Comparison of ENCODE assay signal across 8 mouse cellular contexts in the genomic region with DNA sequence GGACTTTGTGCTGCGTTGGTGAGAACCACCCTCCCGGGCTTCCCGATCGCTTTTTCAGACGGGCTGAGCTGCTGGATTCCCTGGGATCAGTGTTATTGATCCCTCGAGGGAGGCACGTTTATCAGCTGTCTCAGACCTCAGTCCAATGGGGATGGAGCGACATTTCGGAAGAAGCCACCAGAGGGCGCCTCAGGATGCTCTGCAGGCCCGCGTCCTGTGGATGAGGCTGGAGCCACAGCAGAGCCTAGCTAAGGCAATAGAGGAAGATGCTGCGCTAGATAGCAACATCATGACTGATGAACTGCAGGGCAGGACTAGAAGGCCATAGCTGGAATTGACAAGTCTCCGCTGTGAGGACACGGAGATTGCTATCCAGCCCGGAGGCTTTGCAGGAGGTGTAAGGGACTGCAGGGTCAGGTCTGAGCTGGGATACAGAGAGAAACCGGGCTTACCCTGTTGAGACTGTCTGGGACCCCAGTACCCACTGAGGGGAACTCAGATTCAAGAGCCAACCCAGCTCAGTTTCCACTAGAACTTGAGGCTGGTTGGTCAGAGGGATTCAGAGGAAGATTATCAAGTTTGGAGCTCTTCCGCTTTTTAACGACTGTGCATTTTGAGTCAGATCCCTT. TPM values are rescaled to one million over a fixed set of nuclear protein-coding genes. Genes with fewer than 3 reads are reported as not detected.
A peak's percentile ranks its signal among the peaks of the same experiment; 100 is the strongest.
DNase-seq lines count a peak whose midpoint lies in the region; ATAC-seq and TF ChIP-seq lines count a peak whose summit lies in the region.

No protein-coding gene starts in this region.

- peak; percentile 80 for ATAC-seq in inflammation-experienced regulatory T-cells, adult 6 months
- peak; percentile 96 for ATAC-seq in megakaryocyte-erythroid progenitor cell, adult 5-6 weeks (replicated peaks; ENCODE audit: low FRiP score, low TSS enrichment, poor library complexity, severe bottlenecking)

- peak; percentile 94 for TF ChIP-seq CTCF in left cerebral cortex, adult 2 months (IDR thresholded peaks at IDR 0.05)

- H3K4me3 ChIP-seq in left cerebral cortex, adult 2 months, result no peak overlapping the region

- intact Hi-C loops in left cerebral cortex, adult 2 months (cut with DNase I), result loop anchor here (1.0 to 2.0 kb wide), 2 partner anchors 56 to 123 kb away; partner anchors contain the start of gene Pde10a

- peak; percentile 50 for DNase-seq in T-cell, adult 2 months (ENCODE audit: low spot score)
- peak; percentile 95 to 97 for DNase-seq in cerebellum, postnatal 10 days
- peak; percentile 85 to 92 for DNase-seq in frontal cortex, postnatal 25 days (ENCODE audit: low spot score in 2 of 2)
- peak; percentile 87 to 94 for DNase-seq in left cerebral cortex, adult 2 months (ENCODE audit: extremely low spot score in 1 of 2, low spot score in 2 of 2)
- DNase-seq in right cerebral cortex, postnatal 36 days (ENCODE audit: low spot score in 2 of 2), result peak; percentile 79 to 82
- DNase-seq in yolk sac, embryonic 10.5 days (ENCODE audit: low spot score), result peak; percentile 26

- H3K27ac ChIP-seq in left cerebral cortex, adult 2 months, result no peak overlapping the region

RNA-seq across cellular contexts. Expression of gene T, which starts 34.6 kb away (rescaled TPM):
- not detected for polyA plus RNA-seq in inflammation-experienced regulatory T-cells, adult 6 months (2017; shearing (Covaris generic))
- not detected for total RNA-seq in left cerebral cortex, adult 2 months (2021)
- not detected in 2 replicates for total RNA-seq in megakaryocyte-erythroid progenitor cell, adult 5-6 weeks (2014; fragmentation: Nextera tagmentation)
- total RNA-seq in megakaryocyte-erythroid progenitor cell, adult 5-6 weeks (2017), result not detected in 2 replicates

RNA-seq across cellular contexts. Expression of gene Pde10a, which starts 56.3 kb away (rescaled TPM):
- polyA plus RNA-seq in inflammation-experienced regulatory T-cells, adult 6 months (2017; shearing (Covaris generic)), result not detected
- 100 to 1,000 TPM in 1 of 2 experiments, 10 to 100 TPM in 1; 78.0 to 113 TPM for total RNA-seq in left cerebral cortex, adult 2 months (2021)
- total RNA-seq in megakaryocyte-erythroid progenitor cell, adult 5-6 weeks (2014; fragmentation: Nextera tagmentation), result 0.67 and 1.7 TPM in 2 replicates
- total RNA-seq in megakaryocyte-erythroid progenitor cell, adult 5-6 weeks (2017), result 2.7 and 7.8 TPM in 2 replicates

Comparison
In these comparisons a context has a peak if more than half of its experiments do, and no peak if none do; other contexts are left out.
1. DNase-seq: peak in every context shown above with its lines; median percentile 96 in cerebellum, postnatal 10 days; 90 in left cerebral cortex, adult 2 months; 88 in frontal cortex, postnatal 25 days; 80 in right cerebral cortex, postnatal 36 days; 50 in T-cell, adult 2 months; 26 in yolk sac, embryonic 10.5 days.
2. RNA of gene Pde10a, which starts 56.3 kb away (total RNA-seq): 78.0 to 113 TPM in left cerebral cortex, adult 2 months; 0.67 to 7.8 TPM in megakaryocyte-erythroid progenitor cell, adult 5-6 weeks; every median in the first group is over 4 times any median in the second.